Mouse (Mus musculus) stomach, postnatal 0 days (tissue): ENCODE measurements around the gene Hist1h4d.

Experiments
- CTCF ChIP-seq: IDR thresholded peaks from 2 replicates; pipeline ENCODE4 v1.5.1; 2016; ENCODE audit warnings: antibody characterized with exemption, low read depth, mild to moderate bottlenecking, moderate library complexity
- EP300 ChIP-seq: optimal IDR thresholded peaks from 2 replicates; pipeline ENCODE3; 2016; ENCODE audit warnings: antibody characterized with exemption

- TF ChIP-seq CTCF (no peak), EP300 (no peak)
Measured at GRCm38 (mm10) chr13:23538249-23538648, 43.1 kb upstream of the Hist1h4d start.
